Mouse (Mus musculus): Measurements from ENCODE around the gene Kif1b. TPM values are rescaled to one million over a fixed set of nuclear protein-coding genes. Genes with fewer than 3 reads are reported as not detected.
A peak's percentile ranks its signal among the peaks of the same experiment; 100 is the strongest.

Gene Kif1b
- polyA plus RNA-seq, 1 experiment: 19.4 TPM

DNA sequence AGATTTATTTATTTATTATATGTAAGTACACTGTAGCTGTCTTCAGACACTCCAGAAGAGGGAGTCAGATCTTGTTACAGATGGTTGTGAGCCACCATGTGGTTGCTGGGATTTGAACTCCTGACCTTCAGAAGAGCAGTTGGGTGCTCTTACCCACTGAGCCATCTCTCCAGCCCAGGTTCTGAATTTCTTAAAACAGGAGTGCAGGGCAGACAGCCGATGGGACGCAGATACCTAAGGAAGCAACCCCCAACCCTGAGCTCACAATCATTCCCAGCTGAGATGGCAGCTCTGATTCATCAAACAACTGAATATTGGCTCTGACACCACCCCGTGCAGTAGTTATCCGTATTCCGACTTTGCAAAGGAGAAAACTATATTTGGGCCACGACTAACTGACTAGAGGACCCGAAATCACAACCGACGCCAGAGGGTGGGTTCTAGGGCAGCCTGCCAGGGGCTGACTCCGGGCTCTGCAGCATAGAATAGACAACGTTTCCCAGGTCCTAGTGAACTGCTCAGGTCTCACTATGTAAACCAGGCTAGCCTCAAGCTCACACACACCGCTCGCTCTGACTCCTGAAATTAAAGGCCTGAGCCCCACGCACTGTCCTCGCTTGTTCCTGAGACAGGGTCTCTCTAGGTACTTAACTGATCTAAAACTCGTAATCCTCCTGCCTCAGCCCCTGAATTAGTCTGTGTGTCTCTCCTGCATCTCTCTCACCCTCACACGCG is 171.2 kb downstream of the Kif1b start:
- 77% methylated on average over 18 of the region's 18 CpGs for WGBS
- H3K36me3 ChIP-seq (ENCODE audit: control insufficient read depth, insufficient read depth, low read length): no peaks in the 10 kb centered on the region
- H3K4me3 ChIP-seq (ENCODE audit: low read depth, low read length): peak overlapping the region; percentile 75; the same call in 1 of the 2 replicates
- H3K4me1 ChIP-seq (ENCODE audit: control insufficient read depth, insufficient read depth, insufficient read length, low read length): no peaks in the 10 kb centered on the region; the same call in 1 of the 2 replicates
- TF ChIP-seq CTCF (IDR thresholded peaks at IDR 0.05; ENCODE audit: extremely low read depth, insufficient read length, insufficient replicate concordance, low read depth, low read length): no peak
- H3K27ac ChIP-seq (ENCODE audit: insufficient read depth, low read depth, low read length): no peak overlapping the region
- no peaks in the 10 kb centered on the region for H3K27me3 ChIP-seq (ENCODE audit: control insufficient read depth, insufficient read depth, low read length)

DNA sequence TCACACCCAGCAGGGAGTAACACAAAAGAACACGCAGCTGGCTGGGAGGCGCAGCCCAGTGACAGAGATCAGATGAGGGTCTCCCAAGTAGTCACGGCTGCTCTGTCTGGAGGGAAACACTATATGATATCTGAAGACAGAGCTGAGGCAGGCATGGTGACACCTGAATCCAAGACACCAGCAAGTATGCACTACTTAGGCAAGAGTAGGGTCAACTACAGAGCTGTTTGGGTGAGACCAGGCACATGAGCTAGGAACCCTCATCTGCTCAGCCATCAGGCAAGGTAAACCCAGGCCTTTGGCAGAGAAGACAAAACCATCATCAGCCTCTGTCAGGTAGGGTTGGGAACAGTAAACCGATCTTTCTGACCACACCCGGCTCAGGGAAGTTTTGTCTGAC is 174.1 kb downstream of the Kif1b start:
- Histone ChIP-seq H3K27ac (ENCODE audit: insufficient read depth, low read depth, low read length) (no peak overlapping the region), H3K27me3 (ENCODE audit: control insufficient read depth, insufficient read depth, low read length) (no peaks in the 10 kb centered on the region), H3K4me3 (ENCODE audit: low read depth, low read length) (no peak overlapping the region), H3K36me3 (ENCODE audit: control insufficient read depth, insufficient read depth, low read length) (no peaks in the 10 kb centered on the region), H3K4me1 (ENCODE audit: control insufficient read depth, insufficient read depth, insufficient read length, low read length) (no peaks in the 10 kb centered on the region; the same call in 1 of the 2 replicates)
- TF ChIP-seq CTCF (IDR thresholded peaks at IDR 0.05; ENCODE audit: extremely low read depth, insufficient read length, insufficient replicate concordance, low read depth, low read length) (no peak), POLR2A (IDR thresholded peaks at IDR 0.05; ENCODE audit: low read depth, low read length) (no peak)
- 67% methylated on average over 5 of the region's 5 CpGs for WGBS

DNA sequence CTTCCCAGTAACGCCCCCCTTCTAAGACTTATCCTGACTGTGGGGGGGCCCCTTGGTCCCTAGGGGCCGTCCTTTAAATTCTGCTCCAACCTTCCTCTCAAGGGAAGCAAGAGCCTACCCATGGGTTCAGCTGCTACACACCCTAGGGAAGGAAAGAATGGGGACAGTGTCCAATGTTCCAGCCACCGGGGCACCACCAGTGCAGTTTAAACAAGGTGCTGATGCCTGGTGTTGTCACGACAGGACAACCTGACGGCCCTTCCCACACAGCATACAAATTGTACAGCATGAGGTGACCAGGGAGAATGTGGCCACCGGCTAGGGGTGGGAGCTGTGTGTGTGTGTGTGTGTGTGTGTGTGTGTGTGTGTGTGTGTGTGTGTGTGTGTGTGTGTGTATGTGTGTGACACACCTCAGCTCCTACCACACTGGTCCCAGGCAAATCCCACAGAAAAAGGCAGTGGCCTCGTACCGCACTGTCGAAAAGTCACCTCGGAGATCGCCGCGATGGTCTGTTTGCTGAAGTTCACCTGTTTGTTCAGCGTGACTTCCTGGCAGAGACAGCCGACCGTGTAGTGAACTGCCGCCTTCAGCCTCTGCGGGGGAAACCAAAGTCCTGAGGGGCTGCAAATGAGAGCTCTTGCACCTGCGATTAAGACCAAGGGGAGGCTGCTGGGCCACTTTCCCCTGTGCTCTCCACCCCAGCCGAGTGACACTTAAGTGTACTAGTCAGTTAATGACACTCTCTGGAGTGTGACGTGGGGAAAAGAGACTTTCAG is 175.5 kb downstream of the Kif1b start:
- WGBS: 56% methylated on average over 21 of the region's 21 CpGs

DNA sequence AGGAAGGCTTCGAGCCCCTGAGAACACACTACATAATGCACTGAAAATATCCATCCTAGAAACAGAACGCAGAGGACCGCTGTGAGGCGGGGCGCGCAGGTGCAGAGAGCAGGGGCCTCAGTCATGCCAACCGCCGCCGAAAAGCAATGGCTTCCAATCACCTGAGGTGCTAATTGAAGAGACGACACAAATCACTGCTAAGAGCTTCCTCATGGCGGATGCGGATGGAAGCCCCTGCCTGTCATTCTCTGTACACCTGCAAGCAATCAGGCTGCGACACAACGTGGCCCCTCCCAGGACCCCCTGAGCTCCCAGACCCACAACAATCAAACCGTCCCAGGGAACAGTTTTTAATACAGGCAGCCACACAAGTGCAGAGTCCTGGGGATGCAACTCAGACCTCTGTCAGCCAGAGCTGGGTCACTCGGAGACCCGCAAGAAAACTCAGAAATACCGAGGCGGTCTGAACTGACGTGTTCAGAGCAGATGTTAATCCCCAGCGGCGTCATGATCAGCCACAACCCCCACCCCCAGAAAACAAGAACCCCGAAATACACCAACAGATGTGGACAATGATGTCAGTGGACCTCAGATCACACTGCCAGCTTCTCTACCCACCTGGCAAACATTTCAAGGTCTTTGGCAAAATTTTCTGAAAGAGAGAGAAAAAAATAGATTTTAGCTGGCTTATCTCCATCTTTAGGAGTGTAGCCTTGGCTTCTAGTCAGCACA is 176.3 kb downstream of the Kif1b start:
- Histone ChIP-seq H3K4me1 (ENCODE audit: control insufficient read depth, insufficient read depth, insufficient read length, low read length) (no peaks in the 10 kb centered on the region), H3K36me3 (ENCODE audit: control insufficient read depth, insufficient read depth, low read length) (no peaks in the 10 kb centered on the region), H3K27me3 (ENCODE audit: control insufficient read depth, insufficient read depth, low read length) (no peaks in the 10 kb centered on the region), H3K27ac (ENCODE audit: insufficient read depth, low read depth, low read length) (no peak overlapping the region), H3K4me3 (ENCODE audit: low read depth, low read length) (no peak overlapping the region)
- 93% methylated on average over 23 of the region's 23 CpGs for WGBS
- TF ChIP-seq CTCF (IDR thresholded peaks at IDR 0.05; ENCODE audit: extremely low read depth, insufficient read length, insufficient replicate concordance, low read depth, low read length): no peak
- TF ChIP-seq POLR2A (IDR thresholded peaks at IDR 0.05; ENCODE audit: low read depth, low read length): no peak

More for the DNA sequence above, 175.5 kb downstream of the Kif1b start:
- TF ChIP-seq CTCF (IDR thresholded peaks at IDR 0.05; ENCODE audit: extremely low read depth, insufficient read length, insufficient replicate concordance, low read depth, low read length) (no peak), POLR2A (IDR thresholded peaks at IDR 0.05; ENCODE audit: low read depth, low read length) (no peak)
- H3K27me3 ChIP-seq (ENCODE audit: control insufficient read depth, insufficient read depth, low read length): no peaks in the 10 kb centered on the region
- no peaks in the 10 kb centered on the region for H3K36me3 ChIP-seq (ENCODE audit: control insufficient read depth, insufficient read depth, low read length)
- no peak overlapping the region for H3K27ac ChIP-seq (ENCODE audit: insufficient read depth, low read depth, low read length)
- H3K4me1 ChIP-seq (ENCODE audit: control insufficient read depth, insufficient read depth, insufficient read length, low read length): no peaks in the 10 kb centered on the region
- H3K4me3 ChIP-seq (ENCODE audit: low read depth, low read length): no peak overlapping the region

DNA sequence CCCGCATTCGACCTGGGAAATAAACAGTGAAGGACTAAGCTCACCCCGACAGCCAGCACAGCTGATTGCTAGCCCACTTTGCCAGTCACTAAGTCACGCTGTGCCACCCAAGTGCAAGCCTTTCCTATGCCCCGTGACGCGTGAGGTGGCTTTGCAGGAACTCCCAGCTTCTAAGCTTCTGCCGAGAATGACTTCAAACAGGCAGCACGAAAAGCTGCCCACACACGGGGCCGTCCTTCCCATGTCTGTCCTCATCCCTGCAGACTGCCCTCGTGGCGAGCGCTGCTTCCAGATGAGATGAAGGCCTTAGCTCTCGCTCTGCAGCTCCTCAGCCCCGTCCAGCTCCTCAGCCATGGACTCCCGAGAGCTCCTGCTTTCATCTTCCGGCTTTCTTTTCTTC is 179.0 kb downstream of the Kif1b start:
- WGBS: 82% methylated on average over 18 of the region's 18 CpGs
- H3K4me1 ChIP-seq (ENCODE audit: control insufficient read depth, insufficient read depth, insufficient read length, low read length): no peaks in the 10 kb centered on the region
- TF ChIP-seq POLR2A (IDR thresholded peaks at IDR 0.05; ENCODE audit: low read depth, low read length) (no peak), CTCF (IDR thresholded peaks at IDR 0.05; ENCODE audit: extremely low read depth, insufficient read length, insufficient replicate concordance, low read depth, low read length) (no peak)

DNA sequence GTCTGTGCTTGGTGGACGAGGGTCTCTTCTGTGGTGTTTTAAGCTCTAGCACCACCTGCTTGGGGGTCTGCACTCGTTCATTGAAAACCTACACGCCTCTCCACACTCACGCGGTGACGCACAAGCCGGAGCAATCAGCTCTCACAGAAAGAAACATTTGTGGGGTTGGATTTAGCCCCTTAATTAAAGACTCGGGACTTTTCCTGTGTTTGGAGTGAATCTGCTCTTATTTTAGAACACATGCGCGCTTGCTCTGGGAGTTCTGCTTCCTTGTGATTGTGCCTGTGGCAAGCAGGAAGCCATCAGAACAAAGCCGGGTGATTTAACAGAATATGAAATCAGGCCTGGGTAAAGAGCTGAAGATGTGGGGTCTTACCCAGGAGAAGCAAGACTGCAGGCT is 180.8 kb downstream of the Kif1b start, which contains the start of gene Cort:
Gene Cort (minus strand): TSS at position 101 of the 400 bp plus-strand sequence.
- H3K4me1 ChIP-seq (ENCODE audit: control insufficient read depth, insufficient read depth, insufficient read length, low read length): peaks cover 2% of the 10 kb centered on the region
- TF ChIP-seq CTCF (IDR thresholded peaks at IDR 0.05; ENCODE audit: extremely low read depth, insufficient read length, insufficient replicate concordance, low read depth, low read length) (no peak), POLR2A (IDR thresholded peaks at IDR 0.05; ENCODE audit: low read depth, low read length) (no peak)
- WGBS: 93% methylated on average over 11 of the region's 11 CpGs
- H3K27ac ChIP-seq (ENCODE audit: insufficient read depth, low read depth, low read length): no peak within 1 kb of the TSS
- H3K4me3 ChIP-seq (ENCODE audit: low read depth, low read length): no peak within 1 kb of the TSS
- H3K36me3 ChIP-seq (ENCODE audit: control insufficient read depth, insufficient read depth, low read length): peaks cover 2% of the 10 kb centered on the region; the same call in 1 of the 2 replicates
- H3K27me3 ChIP-seq (ENCODE audit: control insufficient read depth, insufficient read depth, low read length): no peaks in the 10 kb centered on the region

More for the DNA sequence above, 179.0 kb downstream of the Kif1b start:
- H3K27ac ChIP-seq (ENCODE audit: insufficient read depth, low read depth, low read length): no peak overlapping the region
- no peaks in the 10 kb centered on the region for H3K36me3 ChIP-seq (ENCODE audit: control insufficient read depth, insufficient read depth, low read length)
- H3K27me3 ChIP-seq (ENCODE audit: control insufficient read depth, insufficient read depth, low read length): no peaks in the 10 kb centered on the region
- H3K4me3 ChIP-seq (ENCODE audit: low read depth, low read length): no peak overlapping the region

Other genes with a start within 250 kb of the Kif1b start
- gene Pex14, start 207.8 kb downstream of the Kif1b start, polyA plus RNA-seq (2012; rRNA removed): 23.1 and 49.4 TPM in 2 replicates
- gene Dffa, start 203.5 kb downstream of the Kif1b start, polyA plus RNA-seq (2012; rRNA removed): 7.8 and 13.7 TPM in 2 replicates
- not detected in 2 replicates for gene Cort, start 180.9 kb downstream of the Kif1b start, polyA plus RNA-seq (2012; rRNA removed)
- gene Cenps, start 170.1 kb downstream of the Kif1b start, polyA plus RNA-seq (2012; rRNA removed): 0.77 and 1.9 TPM in 2 replicates
- gene Pgd, start 140.9 kb downstream of the Kif1b start, polyA plus RNA-seq (2012; rRNA removed): 183 and 292 TPM in 2 replicates
- 51.0 and 115 TPM in 2 replicates for gene Ube4b, start 119.1 kb upstream of the Kif1b start, polyA plus RNA-seq (2012; rRNA removed)
- gene Rbp7, start 147.3 kb upstream of the Kif1b start, polyA plus RNA-seq (2012; rRNA removed): 1.0 and 3.9 TPM in 2 replicates
- gene Tmem274, start 169.7 kb upstream of the Kif1b start, polyA plus RNA-seq (2012; rRNA removed): not detected in 2 replicates
- 6.4 and 9.8 TPM in 2 replicates for gene Nmnat1, start 177.5 kb upstream of the Kif1b start, polyA plus RNA-seq (2012; rRNA removed)
- 5.1 and 16.8 TPM in 2 replicates for gene Lzic, start 177.5 kb upstream of the Kif1b start, polyA plus RNA-seq (2012; rRNA removed)
- 10.8 and 27.2 TPM in 2 replicates for gene Ctnnbip1, start 210.5 kb upstream of the Kif1b start, polyA plus RNA-seq (2012; rRNA removed)